Mouse (Mus musculus): ENCODE results near the gene Dbx2. TPM values are rescaled to one million over a fixed set of nuclear protein-coding genes. Genes with fewer than 3 reads are reported as not detected.

Dbx2 gene
- total RNA-seq (2021): 10 to 100 TPM; 31.8 to 32.1 TPM

DNA sequence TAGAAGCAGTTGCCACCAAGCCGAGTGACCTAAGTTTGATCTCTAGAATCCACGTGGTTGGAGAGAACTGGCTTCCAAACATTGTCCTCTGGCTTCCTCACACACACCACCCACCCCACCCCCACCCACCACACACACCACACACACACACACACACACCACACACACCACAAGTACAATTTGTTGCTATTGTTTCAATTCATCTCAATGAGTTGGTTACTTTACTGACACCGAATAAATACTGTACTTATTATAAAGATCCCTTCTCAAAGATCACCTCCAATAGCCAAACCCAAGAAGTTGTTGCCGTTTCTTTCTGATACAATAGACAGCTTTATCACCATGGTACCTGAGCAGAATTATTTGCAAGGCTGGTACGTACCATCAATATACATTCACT lies at the start of gene Dbx2:
Dbx2 (minus strand) TSS at position 101 of the 400 bp plus-strand sequence.
- DNase-seq (ENCODE audit: extremely low spot score in 1 of 2, low spot score in 1 of 2): no peak

- DNase-seq (ENCODE audit: extremely low spot score in 1 of 2, low spot score in 1 of 2): no peak
Measured at GRCm38 (mm10) chr15:95702206-95702605, 46.4 kb upstream of the Dbx2 start.

GRCm38 (mm10) chr15:95701573-95701972 lies 45.8 kb upstream of the Dbx2 start:
- DNase-seq (ENCODE audit: extremely low spot score in 1 of 2, low spot score in 1 of 2): no peak

- no peak for DNase-seq (ENCODE audit: extremely low spot score in 1 of 2, low spot score in 1 of 2)
Measured at GRCm38 (mm10) chr15:95699371-95699770, 43.6 kb upstream of the Dbx2 start.

DNA sequence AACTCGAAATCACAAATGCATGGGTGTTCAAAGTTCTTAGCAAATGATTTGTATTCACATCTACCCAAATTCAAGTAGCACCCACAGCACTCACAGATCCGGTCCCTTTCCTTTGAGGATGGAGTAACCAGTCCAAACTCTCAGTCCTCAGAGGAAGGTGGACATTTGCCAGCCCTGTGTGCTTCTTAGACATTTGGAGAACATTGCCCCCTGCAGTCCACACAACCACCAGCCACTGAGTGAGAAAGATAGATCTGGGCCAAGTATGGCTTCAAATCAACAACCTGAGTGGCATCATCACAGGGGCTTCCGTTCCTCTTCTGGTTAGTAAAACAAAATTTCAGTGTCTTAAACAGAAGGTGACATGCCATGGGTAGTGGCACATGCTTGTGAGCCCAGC lies 38.0 kb upstream of the Dbx2 start:
- DNase-seq (ENCODE audit: extremely low spot score in 1 of 2, low spot score in 1 of 2): peak in 1 of 2 experiments; percentile 52

GRCm38 (mm10) chr15:95691594-95691993 lies 35.8 kb upstream of the Dbx2 start:
- DNase-seq (ENCODE audit: extremely low spot score in 1 of 2, low spot score in 1 of 2): no peak

DNA sequence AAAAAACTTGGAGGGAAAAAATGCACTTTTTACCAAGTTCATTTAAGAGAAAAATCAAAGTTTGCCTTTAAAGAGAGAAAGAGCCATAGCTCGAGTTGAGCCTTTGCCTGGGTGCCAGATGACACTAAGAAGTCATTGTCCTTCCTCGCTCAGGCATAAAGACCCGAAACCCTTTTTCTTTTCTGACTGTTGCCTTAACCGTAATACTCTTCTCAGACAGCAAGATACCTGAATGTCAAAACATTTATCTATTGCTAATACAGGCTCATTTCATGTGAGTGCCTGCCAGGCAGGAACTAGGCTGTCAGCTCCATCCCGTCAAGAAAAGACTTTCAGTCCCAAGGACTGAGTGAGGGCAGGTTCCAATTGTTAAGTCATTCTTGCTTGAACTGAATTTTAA lies 35.4 kb upstream of the Dbx2 start:
- no peak for DNase-seq (ENCODE audit: extremely low spot score in 1 of 2, low spot score in 1 of 2)

- DNase-seq (ENCODE audit: extremely low spot score in 1 of 2, low spot score in 1 of 2): no peak
Measured at GRCm38 (mm10) chr15:95682620-95683019, 26.9 kb upstream of the Dbx2 start.

DNA sequence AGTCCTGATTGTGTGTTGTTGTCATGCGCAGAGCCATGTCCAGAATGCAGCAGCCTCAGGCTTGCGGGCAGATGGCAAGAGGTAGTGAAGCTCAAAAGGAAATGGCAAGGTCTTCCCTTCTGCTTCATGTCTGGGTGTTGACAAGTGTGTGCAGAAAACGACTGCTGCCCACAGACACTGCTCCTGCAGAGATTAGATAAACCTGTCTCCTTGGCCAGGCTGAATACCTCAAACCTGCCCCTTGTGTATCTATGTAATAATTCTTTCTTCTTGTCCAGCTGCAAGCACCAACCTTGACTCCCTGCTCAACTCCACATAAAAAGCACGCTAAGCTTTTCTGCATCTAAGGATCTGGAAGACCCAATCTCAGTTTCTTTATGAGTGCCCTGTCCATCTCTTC lies 19.9 kb upstream of the Dbx2 start:
- DNase-seq (ENCODE audit: extremely low spot score in 1 of 2, low spot score in 1 of 2): no peak

GRCm38 (mm10) chr15:95675176-95675575 lies 19.4 kb upstream of the Dbx2 start:
- peak in 1 of 2 experiments; percentile 30 for DNase-seq (ENCODE audit: extremely low spot score in 1 of 2, low spot score in 1 of 2)

- DNase-seq (ENCODE audit: extremely low spot score in 1 of 2, low spot score in 1 of 2): peak in 1 of 2 experiments; percentile 15
Measured at GRCm38 (mm10) chr15:95667209-95667608, 11.4 kb upstream of the Dbx2 start.

DNA sequence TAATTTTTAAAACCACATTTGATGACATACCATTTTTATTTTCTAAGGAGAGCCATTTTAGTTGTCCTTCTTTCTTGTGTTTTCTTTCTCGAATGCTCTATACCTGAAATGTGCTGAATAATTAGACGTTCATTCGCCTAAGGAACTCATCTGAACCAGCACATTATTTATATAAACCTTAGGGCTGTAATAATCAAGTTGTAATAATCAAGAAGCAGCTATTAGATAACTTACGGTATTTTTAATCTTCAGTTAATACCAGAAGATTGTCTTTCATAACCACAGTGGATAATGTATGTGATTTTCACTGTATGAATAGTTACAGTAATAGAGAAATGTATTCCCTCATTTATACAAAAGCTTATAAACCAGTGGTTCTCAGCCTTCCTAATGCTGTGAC lies 9.2 kb upstream of the Dbx2 start:
- no peak for DNase-seq (ENCODE audit: extremely low spot score in 1 of 2, low spot score in 1 of 2)

- DNase-seq (ENCODE audit: extremely low spot score in 1 of 2, low spot score in 1 of 2): no peak
Measured at GRCm38 (mm10) chr15:95661718-95662117, 6.0 kb upstream of the Dbx2 start.

DNA sequence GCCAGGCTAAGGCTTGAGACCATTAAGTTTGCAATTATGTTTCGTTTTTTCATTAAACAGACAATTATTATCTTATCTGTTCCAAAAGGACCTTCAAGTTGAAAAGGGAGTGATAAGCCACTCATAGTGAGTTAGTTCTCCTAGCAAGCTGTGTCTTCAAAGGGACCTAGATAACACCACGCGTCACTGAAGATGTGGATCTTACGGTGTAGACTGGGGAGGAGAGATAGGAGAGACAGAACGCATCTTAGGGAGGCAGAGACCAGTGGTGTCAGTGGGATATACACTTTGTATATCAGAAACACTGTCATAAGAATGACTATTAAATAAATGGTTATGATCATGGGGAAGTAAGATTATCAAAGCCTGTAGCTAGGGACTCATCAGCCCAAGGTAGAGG lies 4.6 kb upstream of the Dbx2 start:
- DNase-seq (ENCODE audit: extremely low spot score in 1 of 2, low spot score in 1 of 2): no peak

DNA sequence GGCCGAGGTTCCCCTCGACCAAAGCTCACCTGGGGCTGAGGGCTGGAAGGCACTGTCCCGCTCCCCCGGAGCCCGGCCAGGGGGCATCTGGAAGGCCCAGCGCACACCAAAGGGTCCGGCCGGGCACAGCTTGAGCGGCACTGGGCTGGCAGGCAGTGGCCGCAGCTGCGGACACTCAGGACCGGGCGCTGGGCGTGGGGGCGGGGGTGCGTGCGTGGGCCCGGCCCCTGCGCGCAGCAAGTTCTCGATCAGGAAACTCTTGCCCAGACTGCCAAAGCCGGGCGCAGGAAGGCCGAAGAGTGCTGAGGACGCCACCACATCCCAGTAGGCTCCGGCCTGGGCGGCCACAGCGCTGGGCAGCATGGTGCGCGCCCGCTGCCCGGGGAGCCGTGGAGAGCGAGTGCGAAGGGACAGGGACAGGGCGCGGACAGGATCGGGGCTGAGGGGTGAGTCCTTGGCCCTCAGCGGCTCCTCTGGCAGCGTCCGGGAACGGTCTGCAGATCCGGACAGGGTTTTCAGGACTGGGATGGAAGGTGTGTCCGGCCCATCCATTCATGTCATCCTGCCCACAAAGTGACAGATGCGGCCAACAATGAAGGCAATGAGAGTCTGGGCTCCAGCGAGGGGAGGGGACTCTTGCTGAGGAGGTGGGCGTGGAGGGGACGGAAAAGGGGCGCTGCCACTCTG lies 1.4 kb downstream of the Dbx2 start:
- no peak for DNase-seq (ENCODE audit: extremely low spot score in 1 of 2, low spot score in 1 of 2)

GRCm38 (mm10) chr15:95653812-95654210 lies 1.9 kb downstream of the Dbx2 start:
- DNase-seq (ENCODE audit: extremely low spot score in 1 of 2, low spot score in 1 of 2): no peak

DNA sequence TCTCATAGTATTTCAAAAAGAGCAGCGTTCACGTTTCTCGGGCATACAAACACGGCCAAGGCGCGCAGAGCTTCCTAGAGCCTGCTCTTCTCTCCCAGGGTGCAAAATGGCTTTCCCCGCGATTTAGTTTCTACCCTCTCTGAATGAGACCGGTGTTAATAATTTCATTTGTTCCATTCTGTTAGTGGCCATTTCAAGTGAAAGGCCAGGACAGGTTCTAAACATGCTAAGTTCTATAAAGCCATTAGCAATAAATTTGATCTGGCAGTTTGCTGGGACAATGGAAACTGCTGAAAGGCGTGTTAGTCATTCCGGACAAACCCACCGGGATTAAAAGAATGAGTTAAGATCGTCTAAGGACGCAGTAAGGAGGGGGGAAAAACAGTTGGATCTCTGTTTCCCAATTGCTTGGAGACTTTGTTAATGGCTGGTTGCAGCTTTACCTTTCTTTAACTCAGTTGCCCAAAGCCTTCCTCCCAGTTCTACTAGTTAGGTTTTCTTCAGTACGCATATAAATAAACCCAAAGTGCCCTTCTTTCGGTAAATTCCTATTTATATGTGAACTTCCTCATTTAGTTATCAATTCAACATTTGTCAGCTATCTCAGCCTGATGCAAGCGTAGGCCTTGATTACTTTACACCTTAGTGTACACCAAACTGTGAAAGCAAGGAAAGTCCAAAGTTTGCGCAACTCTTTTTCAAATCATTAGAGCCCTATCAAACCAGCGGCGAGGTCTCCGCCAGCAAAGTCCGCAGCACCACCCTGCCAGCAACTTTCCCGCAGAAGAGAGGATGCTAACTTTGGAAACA lies 2.7 kb downstream of the Dbx2 start:
- no peak for DNase-seq (ENCODE audit: extremely low spot score in 1 of 2, low spot score in 1 of 2)

DNA sequence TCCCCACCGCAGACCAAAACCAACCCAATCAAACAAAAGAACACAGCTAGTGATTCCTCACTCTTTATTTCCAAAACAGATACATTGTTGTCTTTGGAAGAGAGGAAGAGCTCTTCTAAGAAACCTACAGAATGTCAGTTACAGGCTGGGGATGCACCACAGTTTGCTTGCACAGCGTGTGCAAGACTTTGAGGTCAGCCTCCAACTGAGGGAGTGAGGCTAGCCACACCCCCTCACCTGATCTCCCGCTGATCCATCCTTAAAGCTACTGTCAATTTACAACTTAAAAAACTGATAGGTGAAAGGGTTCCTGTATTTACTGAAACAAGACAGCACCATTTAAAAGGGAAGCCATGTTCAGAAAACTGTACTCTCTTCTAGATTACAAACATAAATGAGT lies 3.9 kb downstream of the Dbx2 start:
- no peak for DNase-seq (ENCODE audit: extremely low spot score in 1 of 2, low spot score in 1 of 2)

GRCm38 (mm10) chr15:95643505-95644029 lies 12.2 kb downstream of the Dbx2 start:
- DNase-seq (ENCODE audit: extremely low spot score in 1 of 2, low spot score in 1 of 2): no peak

GRCm38 (mm10) chr15:95640347-95640746 lies 15.4 kb downstream of the Dbx2 start:
- no peak for DNase-seq (ENCODE audit: extremely low spot score in 1 of 2, low spot score in 1 of 2)

DNA sequence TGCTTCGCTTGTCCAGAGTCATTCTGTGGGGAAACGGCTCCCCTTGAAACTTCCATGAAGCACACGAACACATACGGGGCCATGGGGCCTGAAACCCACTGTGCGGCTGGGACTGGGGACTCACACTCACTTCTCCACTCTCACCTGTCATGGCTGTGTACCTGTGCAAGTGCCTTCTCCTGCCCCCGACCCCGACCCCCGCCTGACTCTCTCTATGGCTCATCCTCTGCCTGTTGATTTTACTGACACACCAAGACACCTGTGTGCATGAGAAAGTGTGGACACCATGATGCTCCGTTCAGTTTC lies 16.0 kb downstream of the Dbx2 start:
- no peak for DNase-seq (ENCODE audit: extremely low spot score in 1 of 2, low spot score in 1 of 2)

Data from layer of hippocampus, postnatal 25 days (tissue).